Mouse (Mus musculus) lung, postnatal 0 days (tissue): ENCODE data around the gene Dffb.

Experiments
- CTCF ChIP-seq: IDR thresholded peaks from 2 replicates; pipeline ENCODE4 v1.5.1; 2016; ENCODE audit warnings: antibody characterized with exemption, mild to moderate bottlenecking
- EP300 ChIP-seq: IDR thresholded peaks from 2 replicates; pipeline ENCODE4 v1.6.1; 2016; ENCODE audit warnings: antibody characterized with exemption, mild to moderate bottlenecking, control low read depth

- no peak for TF ChIP-seq CTCF
- no peak for TF ChIP-seq EP300
Measured at GRCm38 (mm10) chr4:153992715-153993114, 17.8 kb upstream of the Dffb start.
